Mouse (Mus musculus) regulatory T cell (primary cell): ENCODE data around the gene Camk2n1.

Source experiments
- in situ Hi-C: fragments of 300-600 bp; cut with MboI, MseI; formaldehyde crosslinking; loops from one replicate; pipeline ENCODE4 v1.15.1; 2025; ENCODE audit warnings: high pct_unique_total_duplicates

Camk2n1 gene

GRCm38 (mm10) chr4:138447827-138448602 is 6.1 kb upstream of the Camk2n1 start:
- in situ Hi-C loops = no loop called here

- in situ Hi-C loops = no loop called here
Measured at GRCm38 (mm10) chr4:138448872-138449615, 5.1 kb upstream of the Camk2n1 start.

- in situ Hi-C loops = no loop called here
Measured at GRCm38 (mm10) chr4:138449636-138450314, 4.3 kb upstream of the Camk2n1 start.

- in situ Hi-C loops = no loop called here
Measured at GRCm38 (mm10) chr4:138452306-138453096, 1.6 kb upstream of the Camk2n1 start.

GRCm38 (mm10) chr4:138453097-138453752 is 889 bp upstream of the Camk2n1 start:
- in situ Hi-C loops = no loop called here

- in situ Hi-C loops = no loop called here
Measured at GRCm38 (mm10) chr4:138454571-138455140, 542 bp downstream of the Camk2n1 start.

- in situ Hi-C loops = no loop called here
Measured at GRCm38 (mm10) chr4:138455141-138455955, 1.2 kb downstream of the Camk2n1 start.

GRCm38 (mm10) chr4:138455956-138456341 is 1.8 kb downstream of the Camk2n1 start:
- in situ Hi-C loops = no loop called here

- in situ Hi-C loops = no loop called here
Measured at GRCm38 (mm10) chr4:138456536-138456935, 2.4 kb downstream of the Camk2n1 start.

- in situ Hi-C loops = no loop called here
Measured at GRCm38 (mm10) chr4:138457091-138457490, 3.0 kb downstream of the Camk2n1 start.

- in situ Hi-C loops = no loop called here
Measured at GRCm38 (mm10) chr4:138458171-138458570, 4.1 kb downstream of the Camk2n1 start.

GRCm38 (mm10) chr4:138458735-138459440 is 4.8 kb downstream of the Camk2n1 start:
- in situ Hi-C loops = no loop called here

GRCm38 (mm10) chr4:138459775-138460174 is 5.7 kb downstream of the Camk2n1 start:
- in situ Hi-C loops = no loop called here

- in situ Hi-C loops = no loop called here
Measured at GRCm38 (mm10) chr4:138460910-138461309, 6.8 kb downstream of the Camk2n1 start.

GRCm38 (mm10) chr4:138461471-138461870 is 7.4 kb downstream of the Camk2n1 start:
- in situ Hi-C loops = no loop called here

- in situ Hi-C loops = no loop called here
Measured at GRCm38 (mm10) chr4:138462971-138463831, 9.1 kb downstream of the Camk2n1 start.

GRCm38 (mm10) chr4:138463832-138464487 is 9.8 kb downstream of the Camk2n1 start:
- in situ Hi-C loops = no loop called here
